Mouse (Mus musculus): ENCODE data around the gene Gdf5.
A peak's percentile ranks its signal among the peaks of the same experiment; 100 is the strongest.
"Not testable (repeated sequence)": the region's sequence is repeated elsewhere in the genome, so short reads cannot be mapped to it uniquely, and the experiment has no call there.

Gdf5 gene

GRCm38 (mm10) chr2:155940681-155941080 lies 4.5 kb downstream of the Gdf5 start, which contains the start of gene Gm15557:
Gene Gm15557, plus strand, starts transcription at chr2:155940728.
- no peak for DNase-seq

DNA sequence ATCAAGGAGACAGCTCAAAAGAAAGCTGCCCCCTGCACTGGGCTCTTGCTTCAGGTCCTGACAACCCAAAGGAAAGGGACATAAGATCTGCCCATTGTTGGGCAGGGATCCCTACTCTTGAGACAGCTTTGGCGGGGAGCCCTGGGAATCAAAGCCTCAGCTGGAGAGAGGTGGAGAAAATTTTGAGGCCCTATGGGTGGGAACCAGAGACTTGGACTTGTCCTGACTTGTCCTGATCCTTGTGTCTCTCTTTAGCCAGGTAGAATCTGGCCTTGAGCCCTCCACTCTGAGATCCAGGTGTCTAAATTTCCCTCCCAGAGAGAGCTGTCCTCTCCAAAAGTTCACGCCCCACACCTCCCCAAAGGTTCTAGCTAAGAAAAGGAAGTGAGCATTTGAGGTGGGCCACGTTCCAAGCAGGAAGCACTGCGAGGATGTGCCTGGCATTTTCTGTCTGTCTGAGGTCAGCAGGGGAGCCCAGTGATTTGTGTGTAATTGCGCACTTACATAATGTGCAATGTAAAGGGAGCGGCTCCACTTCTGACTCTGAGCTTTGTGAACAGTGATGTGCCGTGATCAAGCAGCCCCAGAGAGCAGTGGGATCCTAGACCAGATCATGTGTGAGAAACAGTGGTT lies 5.2 kb downstream of the Gdf5 start:
- DNase-seq = no peak

- peak; percentile 97 for DNase-seq
Observed at GRCm38 (mm10) chr2:155929531-155930442, 15.4 kb downstream of the Gdf5 start, which contains the start of gene Uqcc1. Gene Uqcc1, minus strand, starts transcription at chr2:155930310.

DNA sequence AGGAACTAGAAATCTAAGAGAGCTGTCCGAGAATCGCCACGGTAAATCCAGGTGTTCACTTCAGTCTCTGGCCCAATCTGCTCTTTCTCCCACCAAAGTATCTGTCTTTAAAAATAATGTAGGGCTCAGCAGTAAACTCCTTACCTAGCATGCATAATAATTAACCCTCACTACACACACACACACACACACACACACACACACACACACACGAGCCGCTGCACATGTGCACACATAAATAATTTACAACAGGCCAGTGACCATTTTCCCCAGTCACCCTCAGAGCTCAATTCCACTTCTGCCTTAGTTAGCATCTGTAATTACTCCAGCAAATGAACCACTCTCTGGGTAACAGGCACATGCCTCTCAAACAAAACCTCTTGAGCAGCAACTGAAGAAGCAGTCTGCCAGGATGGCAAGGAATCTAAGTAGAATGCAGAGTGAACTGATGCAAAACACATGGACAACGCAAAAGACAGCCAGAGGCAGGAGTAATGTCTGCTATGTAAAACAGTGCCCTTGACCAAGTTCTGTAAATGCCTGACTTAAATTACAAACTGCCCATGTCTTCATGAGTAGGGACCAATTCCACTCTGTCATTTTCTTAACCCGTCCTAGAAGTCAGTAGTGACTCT lies 16.3 kb downstream of the Gdf5 start:
- no peak for DNase-seq

- not testable (repeated sequence) for DNase-seq
Observed at GRCm38 (mm10) chr2:155925213-155925612, 20.0 kb downstream of the Gdf5 start.

DNA sequence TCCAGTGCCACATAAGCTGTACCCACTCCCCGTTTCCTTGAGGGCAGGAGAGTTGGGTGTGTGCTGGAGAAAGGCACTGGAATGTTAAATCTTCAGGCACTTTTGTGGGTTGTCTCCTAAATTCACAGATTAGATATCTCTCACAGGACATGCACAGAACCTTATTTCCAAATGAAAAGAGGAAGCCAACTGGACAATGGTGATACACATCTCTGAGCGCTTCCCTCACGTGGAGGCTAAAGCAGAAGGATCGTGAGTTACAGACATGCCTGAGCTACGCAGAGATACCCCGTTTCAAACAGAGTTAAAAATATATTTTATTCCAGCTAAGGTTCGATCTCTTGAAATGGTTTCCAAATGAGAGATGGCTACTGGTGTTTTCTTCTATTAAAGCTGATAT lies 22.0 kb downstream of the Gdf5 start:
- no peak for DNase-seq

- no peak for DNase-seq
Observed at GRCm38 (mm10) chr2:155914684-155915083, 30.5 kb downstream of the Gdf5 start.

GRCm38 (mm10) chr2:155903632-155904008 lies 41.5 kb downstream of the Gdf5 start:
- DNase-seq = no peak

DNA sequence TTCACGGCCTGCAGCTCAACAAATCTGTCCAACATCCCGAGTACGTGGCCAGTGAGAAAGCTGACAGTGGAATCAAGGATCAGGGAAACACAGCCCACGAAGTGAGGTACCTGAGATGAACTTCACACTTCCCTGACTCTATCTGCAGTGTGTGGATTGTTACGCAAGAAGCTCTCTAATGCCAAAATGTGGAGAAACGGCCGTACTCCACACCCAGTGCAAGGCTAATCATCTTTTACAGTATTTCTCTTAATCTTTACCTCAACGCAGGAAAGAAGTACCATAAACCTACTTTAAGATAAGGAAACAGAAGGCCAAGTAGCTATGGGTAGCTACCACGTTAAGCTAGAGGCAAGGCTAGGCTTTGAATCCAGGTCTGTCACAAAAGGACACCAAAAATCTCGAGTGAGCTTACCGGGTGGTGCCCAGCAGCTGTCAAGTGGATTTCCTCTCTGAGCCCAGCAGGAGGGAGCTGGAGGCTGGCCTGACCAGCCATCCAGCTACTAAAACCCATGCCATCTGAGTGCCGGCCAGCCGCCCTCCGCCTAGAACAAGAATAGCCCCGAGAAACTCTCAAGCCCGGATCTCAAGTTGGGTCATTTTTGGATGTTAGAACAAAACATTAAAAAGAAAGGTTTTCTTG lies 42.1 kb downstream of the Gdf5 start:
- peak; percentile 31 for DNase-seq

DNA sequence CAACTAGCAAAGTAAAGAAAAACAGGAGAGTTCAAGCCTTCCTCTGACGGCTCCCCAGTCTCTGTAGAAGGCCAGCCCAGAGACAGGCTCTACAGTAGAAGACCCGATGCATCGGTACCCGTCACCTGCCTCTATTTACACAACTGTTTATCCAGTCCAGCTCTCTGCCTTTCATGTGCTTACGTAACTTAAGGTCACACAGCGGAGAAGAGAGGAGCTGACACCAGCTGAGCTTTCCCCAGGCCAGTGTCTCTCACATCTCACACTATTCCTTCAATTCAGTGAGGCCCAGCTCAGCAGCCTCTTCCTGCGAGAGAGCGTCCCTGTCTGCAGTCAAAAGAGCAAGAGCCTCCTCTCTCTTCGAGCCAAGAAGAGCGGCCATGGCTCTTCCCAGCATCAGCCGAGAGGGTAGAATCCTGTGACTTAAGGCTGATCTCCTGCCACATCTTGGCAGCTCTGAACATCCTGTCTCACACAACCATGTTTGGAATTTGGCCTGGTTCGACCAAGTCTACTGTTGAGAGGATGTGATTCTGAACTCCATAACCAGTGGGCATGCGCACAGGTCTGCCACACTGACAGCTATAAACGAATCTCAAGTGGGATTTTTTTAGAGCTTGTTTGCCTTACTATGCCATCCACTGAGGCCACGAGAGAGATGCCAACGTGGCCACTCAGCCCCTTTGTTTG lies 50.0 kb downstream of the Gdf5 start:
- DNase-seq = no peak

GRCm38 (mm10) chr2:155894307-155895045 lies 50.7 kb downstream of the Gdf5 start:
- no peak for DNase-seq
